Mouse (Mus musculus) stomach, embryonic 14.5 days (tissue): ENCODE data around the gene Wdr5b. TPM values are rescaled to one million over a fixed set of nuclear protein-coding genes. Genes with fewer than 3 reads are reported as not detected.
"Not testable (repeated sequence)": the region's sequence is repeated elsewhere in the genome, so short reads cannot be mapped to it uniquely, and the experiment has no call there.

ENCODE experiments used
- ATAC-seq: fragments of 200-750 bp; cut with Nextera tagmentation; 2 replicates; pipeline ENCODE4 v1.8.0; 2017; ENCODE audit warnings: low read depth, moderate TSS enrichment; ENCODE audit not compliant: insufficient number of reproducible peaks, insufficient read depth, low FRiP score
- H3K27ac ChIP-seq: fragments of 300-500 bp; sonication (generic); 2 replicates; pipeline ENCODE4 v1.5.1; 2014; ENCODE audit warnings: mild to moderate bottlenecking, low read length, moderate library complexity, mixed read lengths
- H3K27me3 ChIP-seq: fragments of 300-500 bp; sonication (generic); 2 replicates; pipeline ENCODE4 v1.6.1; 2014; ENCODE audit warnings: low read length, control low read depth, mixed read lengths; ENCODE audit not compliant: control insufficient read depth, insufficient read depth
- H3K36me3 ChIP-seq: fragments of 300-500 bp; sonication (generic); 2 replicates; pipeline ENCODE4 v1.6.1; 2014; ENCODE audit warnings: mild to moderate bottlenecking, control low read depth, low read length, moderate library complexity, mixed read lengths; ENCODE audit not compliant: control insufficient read depth, insufficient read depth
- H3K4me1 ChIP-seq: fragments of 300-500 bp; sonication (generic); 2 replicates; pipeline ENCODE4 v1.6.1; 2014; ENCODE audit warnings: low read length, control low read depth, mixed read lengths; ENCODE audit not compliant: control insufficient read depth, insufficient read depth
- H3K4me2 ChIP-seq: fragments of 300-500 bp; sonication (generic); replicated peaks from 2 replicates; pipeline ENCODE4 v1.6.1; 2014; ENCODE audit warnings: low read depth, low read length, control low read depth
- H3K4me3 ChIP-seq: fragments of 300-500 bp; sonication (generic); 2 replicates; pipeline ENCODE4 v1.5.1; 2014; ENCODE audit warnings: low read depth, low read length, control low read depth
- H3K9ac ChIP-seq: fragments of 300-500 bp; sonication (generic); replicated peaks from 2 replicates; pipeline ENCODE4 v1.6.1; 2014; ENCODE audit warnings: low read depth, mild to moderate bottlenecking, control low read depth, low read length, moderate library complexity, mixed read lengths
- H3K9me3 ChIP-seq: fragments of 300-500 bp; sonication (generic); 2 replicates; pipeline ENCODE4 v1.6.1; 2016; ENCODE audit warnings: low read depth, low read length, control low read depth; ENCODE audit not compliant: control insufficient read depth
- WGBS: fragments of 180-500 bp; shearing (Covaris S2); extraction: QIAGEN DNeasy Blood & Tissue Kit; methylation state at CpG from one replicate; pipeline ENCODE4 v1.1.7; 2014; 5-methylcytosine and 5-hydroxymethylcytosine counted together
- polyA plus RNA-seq: library from polyadenylated mRNA; unstranded; fragments of >200 nt; fragmentation: Nextera tagmentation; extraction: Ambion mirVana; gene quantifications from 2 replicates; pipeline ENCODE4 v1.2.1, GENCODE M21; 2014

The Wdr5b gene
- 10.4 and 11.9 TPM in 2 replicates for polyA plus RNA-seq

DNA sequence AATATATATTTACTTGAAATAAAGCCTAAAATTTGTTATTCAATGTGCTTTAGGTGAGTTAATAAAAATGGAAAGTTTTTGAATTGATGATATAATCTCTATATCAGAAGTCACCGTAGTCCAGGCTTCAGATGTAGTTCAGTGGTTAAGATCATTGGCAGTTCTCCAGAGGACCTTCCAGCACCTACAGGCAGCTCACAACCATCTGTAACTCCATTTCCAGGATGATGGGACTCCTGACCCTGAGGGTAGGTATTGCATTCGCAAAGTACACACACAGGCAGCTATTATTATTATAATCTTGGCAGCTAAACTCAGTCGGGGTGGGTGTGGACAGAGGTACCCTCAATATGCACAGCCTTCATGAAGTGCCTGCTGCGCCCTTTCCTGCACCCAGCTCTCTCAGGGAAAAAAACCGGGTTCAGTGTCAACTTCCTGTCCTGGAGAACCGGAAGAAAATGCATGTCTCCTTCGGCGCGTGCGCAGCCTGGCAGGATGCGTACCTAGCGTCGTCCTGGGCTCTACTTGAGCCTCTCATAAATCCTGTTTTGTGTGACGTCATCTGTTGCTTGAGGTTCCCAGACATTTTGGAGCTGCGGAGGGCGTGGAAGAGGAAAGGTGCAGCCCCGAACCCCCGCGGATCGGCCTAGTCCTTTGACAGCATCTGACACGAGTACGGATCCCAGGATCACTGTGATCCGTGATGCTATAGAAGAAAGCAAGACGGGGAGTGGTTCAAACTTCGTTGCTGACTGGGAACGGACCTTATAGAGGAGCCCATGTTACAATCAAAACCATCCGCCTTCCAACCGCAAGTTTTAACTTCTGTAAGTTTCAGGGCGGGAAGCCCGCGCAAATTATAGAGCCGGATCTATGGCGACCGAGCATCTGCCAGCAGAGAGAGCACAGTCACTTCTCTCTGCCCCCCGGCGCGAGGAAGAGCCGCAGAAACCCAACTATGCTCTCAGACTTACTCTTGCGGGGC, at the start of gene Wdr5b:
Wdr5b (plus strand) TSS at position 551 of the 985 bp plus-strand sequence.
- peaks cover 12% of the 10 kb centered on the region for H3K36me3 ChIP-seq
- ATAC-seq: peak; percentile 96
- 2% methylated on average over 39 of the region's 39 CpGs for WGBS

DNA sequence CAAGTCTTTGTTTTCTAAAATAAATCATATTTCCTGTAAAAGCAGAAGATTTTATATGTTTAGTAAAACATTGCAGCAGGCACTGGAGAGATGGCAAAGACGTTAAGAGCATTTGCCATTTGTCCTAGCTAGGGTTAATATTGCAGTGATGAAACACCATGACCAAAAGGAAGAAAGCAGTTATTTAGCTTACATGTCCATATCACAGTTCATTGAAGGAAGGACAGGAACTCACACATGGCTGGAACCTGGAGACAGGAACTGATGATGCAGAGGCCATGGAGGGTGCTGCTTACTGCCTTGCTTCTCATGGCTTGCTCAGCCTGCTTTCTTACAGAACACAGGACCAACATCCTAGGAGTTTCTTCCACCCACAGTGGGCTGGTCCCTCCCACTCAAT, 48.6 kb upstream of the Wdr5b start:
- Histone ChIP-seq H3K4me2 (no peak overlapping the region), H3K27me3 (no peaks in the 10 kb centered on the region), H3K9me3 (no peaks in the 10 kb centered on the region), H3K9ac (no peak overlapping the region), H3K4me1 (no peaks in the 10 kb centered on the region), H3K27ac (no peak overlapping the region), H3K36me3 (no peaks in the 10 kb centered on the region), H3K4me3 (no peak overlapping the region)
- 61% methylated on average over 1 of the region's 1 CpGs for WGBS
- no peak for ATAC-seq

More for the DNA sequence above, at the start of gene Wdr5b:
- Histone ChIP-seq H3K27ac (peak within 1 kb of the TSS; percentile 91), H3K4me1 (peaks cover 4% of the 10 kb centered on the region; the same call in 1 of the 2 replicates), H3K9ac (peak within 1 kb of the TSS; percentile 51), H3K27me3 (no peaks in the 10 kb centered on the region), H3K4me3 (peak within 1 kb of the TSS; percentile 69), H3K9me3 (no peaks in the 10 kb centered on the region), H3K4me2 (peak within 1 kb of the TSS; percentile 62)

GRCm38 (mm10) chr16:35993316-35993715, 47.7 kb upstream of the Wdr5b start:
- no peak overlapping the region for H3K4me2 ChIP-seq
- H3K27me3 ChIP-seq: no peaks in the 10 kb centered on the region
- no peak overlapping the region for H3K27ac ChIP-seq
- no peaks in the 10 kb centered on the region for H3K4me1 ChIP-seq
- no peak for ATAC-seq
- H3K36me3 ChIP-seq: no peaks in the 10 kb centered on the region
- no peaks in the 10 kb centered on the region for H3K9me3 ChIP-seq
- 82% methylated on average over 3 of the region's 3 CpGs for WGBS
- no peak overlapping the region for H3K4me3 ChIP-seq
- H3K9ac ChIP-seq: no peak overlapping the region

DNA sequence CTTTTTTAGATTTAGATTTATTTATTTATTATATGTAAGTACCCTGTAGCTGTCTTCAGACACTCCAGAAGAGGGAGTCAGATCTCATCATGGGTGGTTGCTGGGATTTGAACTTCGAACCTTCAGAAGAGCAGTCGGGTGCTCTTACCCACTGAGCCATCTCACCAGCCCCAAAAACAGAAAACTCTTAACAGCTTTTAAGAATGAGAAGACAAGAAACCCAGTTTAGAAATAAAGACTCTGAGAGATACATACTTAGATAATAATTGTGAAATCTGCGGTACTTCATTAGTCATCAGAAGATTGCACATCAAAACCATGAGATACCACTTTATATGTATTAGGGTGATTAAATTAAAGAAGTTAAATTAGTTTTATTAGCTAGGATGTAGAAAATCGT, 42.1 kb upstream of the Wdr5b start:
- not testable (repeated sequence) for H3K4me2 ChIP-seq, H3K27ac ChIP-seq, H3K9me3 ChIP-seq, H3K27me3 ChIP-seq, H3K4me1 ChIP-seq, H3K9ac ChIP-seq, ATAC-seq, H3K4me3 ChIP-seq
- H3K36me3 ChIP-seq: peaks cover 14% of the 10 kb centered on the region
- 93% methylated on average over 4 of the region's 4 CpGs for WGBS

DNA sequence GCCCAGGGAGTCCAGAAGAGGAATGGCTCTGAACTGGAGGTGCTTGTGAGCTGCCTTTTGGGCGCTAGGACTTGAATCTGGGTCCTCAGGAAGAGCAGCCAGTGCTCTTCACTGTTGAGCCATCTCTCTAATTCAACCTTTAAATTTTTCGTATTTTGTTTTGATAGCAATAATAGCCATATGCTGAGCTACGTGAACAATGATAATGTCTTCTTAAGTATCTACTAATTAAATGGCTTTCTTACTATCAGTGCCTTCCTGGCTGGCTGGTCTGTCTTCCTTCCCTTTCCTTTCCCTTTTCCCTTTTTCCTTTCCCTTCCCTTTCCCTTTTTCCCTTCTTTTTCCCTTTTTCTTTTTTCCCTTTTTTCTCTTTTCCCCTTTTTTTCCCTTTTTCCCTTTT, 32.6 kb upstream of the Wdr5b start:
- 88% methylated on average over 3 of the region's 3 CpGs for WGBS
- H3K4me2 ChIP-seq: no peak overlapping the region
- H3K36me3 ChIP-seq: no peaks in the 10 kb centered on the region
- H3K27ac ChIP-seq: no peak overlapping the region
- H3K4me3 ChIP-seq: no peak overlapping the region
- H3K4me1 ChIP-seq: no peaks in the 10 kb centered on the region
- no peak overlapping the region for H3K9ac ChIP-seq
- ATAC-seq: no peak
- no peaks in the 10 kb centered on the region for H3K27me3 ChIP-seq
- H3K9me3 ChIP-seq: no peaks in the 10 kb centered on the region

DNA sequence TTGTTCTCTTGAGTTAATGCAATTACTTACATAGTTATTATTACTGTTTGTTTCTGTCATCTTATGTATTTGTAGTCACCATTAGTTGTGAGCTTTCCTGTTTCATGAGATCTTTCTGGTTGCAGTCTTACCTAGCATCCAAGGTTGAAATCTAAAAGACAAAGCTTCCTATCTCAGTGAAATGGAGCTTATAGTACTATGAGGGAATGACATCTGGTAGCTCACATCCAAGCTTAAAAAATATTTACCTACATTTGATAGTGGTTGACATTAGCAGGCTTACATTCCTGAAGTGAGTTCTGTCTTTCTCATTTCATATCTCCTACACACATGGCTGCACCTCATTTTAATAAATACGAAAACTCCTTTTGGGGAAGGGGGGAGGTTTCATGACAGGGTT, 24.7 kb upstream of the Wdr5b start:
- Histone ChIP-seq H3K9me3 (no peaks in the 10 kb centered on the region), H3K27me3 (no peaks in the 10 kb centered on the region), H3K36me3 (peaks cover 7% of the 10 kb centered on the region), H3K27ac (no peak overlapping the region), H3K4me2 (no peak overlapping the region), H3K9ac (no peak overlapping the region), H3K4me1 (no peaks in the 10 kb centered on the region), H3K4me3 (no peak overlapping the region)
- 88% methylated on average over 1 of the region's 1 CpGs for WGBS
- ATAC-seq: no peak

DNA sequence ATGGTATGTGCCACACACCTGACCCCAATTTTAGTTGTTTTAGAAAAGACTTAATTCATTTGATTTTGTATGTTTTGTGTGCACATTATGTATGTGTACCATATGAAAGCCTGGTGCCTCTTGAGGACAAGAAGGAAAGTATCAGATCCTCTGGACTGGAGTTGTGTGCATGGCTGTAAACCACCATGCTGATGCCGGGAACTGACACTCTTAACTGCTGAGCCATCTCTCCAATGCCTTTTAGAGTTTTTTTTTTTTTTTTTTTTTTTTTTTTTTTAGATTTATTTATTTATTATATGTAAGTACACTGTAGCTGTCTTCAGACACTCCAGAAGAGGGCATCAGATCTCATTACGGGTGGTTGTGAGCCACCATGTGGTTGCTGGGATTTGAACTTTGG, 12.9 kb upstream of the Wdr5b start:
- not testable (repeated sequence) for H3K27ac ChIP-seq, H3K4me2 ChIP-seq, H3K4me3 ChIP-seq, H3K27me3 ChIP-seq, H3K4me1 ChIP-seq, H3K9ac ChIP-seq, ATAC-seq, H3K9me3 ChIP-seq
- H3K36me3 ChIP-seq: peaks cover 33% of the 10 kb centered on the region
- WGBS: 90% methylated on average over 1 of the region's 2 CpGs

DNA sequence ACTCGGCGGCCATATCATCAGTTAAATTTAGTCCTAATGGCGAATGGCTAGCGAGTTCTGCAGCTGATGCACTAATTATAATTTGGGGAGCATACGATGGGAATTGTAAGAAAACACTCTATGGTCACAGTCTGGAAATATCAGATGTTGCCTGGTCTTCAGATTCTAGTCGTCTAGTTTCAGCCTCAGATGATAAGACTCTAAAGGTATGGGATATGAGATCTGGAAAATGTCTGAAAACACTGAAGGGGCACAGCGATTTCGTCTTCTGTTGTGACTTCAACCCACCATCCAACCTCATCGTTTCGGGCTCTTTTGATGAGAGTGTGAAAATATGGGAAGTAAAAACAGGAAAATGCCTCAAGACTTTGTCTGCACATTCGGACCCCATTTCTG, 633 bp downstream of the Wdr5b start:
- peak overlapping the region; percentile 91 for H3K27ac ChIP-seq
- H3K9ac ChIP-seq: peak overlapping the region; percentile 51
- peaks cover 19% of the 10 kb centered on the region for H3K36me3 ChIP-seq
- no peaks in the 10 kb centered on the region for H3K27me3 ChIP-seq
- H3K4me1 ChIP-seq: peaks cover 4% of the 10 kb centered on the region; the same call in 1 of the 2 replicates
- peak overlapping the region; percentile 62 for H3K4me2 ChIP-seq
- H3K4me3 ChIP-seq: peak overlapping the region; percentile 69
- ATAC-seq: no peak
- 24% methylated on average over 11 of the region's 11 CpGs for WGBS
- H3K9me3 ChIP-seq: no peaks in the 10 kb centered on the region
